Mouse (Mus musculus): ENCODE results near the gene Lamtor3.

DNA sequence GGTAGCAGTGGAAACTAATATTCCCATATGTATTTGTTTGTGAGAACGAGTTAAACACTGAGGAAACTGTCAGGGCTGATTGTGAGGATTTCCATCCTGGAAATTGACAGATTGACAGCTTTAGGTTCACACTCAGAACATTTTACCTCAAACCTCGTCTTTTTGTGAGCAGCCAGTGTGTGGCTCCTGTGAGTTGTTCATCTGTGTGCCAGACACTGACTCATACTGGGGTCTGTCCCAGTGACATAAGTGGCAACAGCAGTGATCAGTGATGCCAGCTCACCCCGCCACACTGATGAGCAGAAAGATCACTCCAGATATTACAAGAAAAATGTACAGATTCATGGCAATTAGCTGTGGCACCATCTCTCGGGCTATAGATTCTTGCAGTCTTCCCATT lies 41.1 kb downstream of the Lamtor3 start:
- TF ChIP-seq CTCF (IDR thresholded peaks at IDR 0.05; ENCODE audit: insufficient read depth, low read depth, low read length) (no peak), POLR2A (IDR thresholded peaks at IDR 0.05; ENCODE audit: insufficient read depth, low read depth, low read length) (no peak)

Measured in olfactory bulb, adult 2 months (tissue).